Mouse (Mus musculus) kidney, adult 2 months (tissue): ENCODE measurements around the gene Ddx23.

Source experiments
- CTCF ChIP-seq: fragments of 200-500 bp; conservative IDR thresholded peaks from 2 replicates; pipeline ENCODE4 v1.5.1; 2011; ENCODE audit warnings: low read depth, mild to moderate bottlenecking, control low read depth, low read length, moderate library complexity, mixed read lengths; ENCODE audit not compliant: insufficient read depth, insufficient read length
- POLR2A ChIP-seq: fragments of 200-500 bp; IDR thresholded peaks from one replicate; pipeline ENCODE4 v1.6.1; 2011; ENCODE audit warnings: low read depth, low read length, control low read depth

DNA sequence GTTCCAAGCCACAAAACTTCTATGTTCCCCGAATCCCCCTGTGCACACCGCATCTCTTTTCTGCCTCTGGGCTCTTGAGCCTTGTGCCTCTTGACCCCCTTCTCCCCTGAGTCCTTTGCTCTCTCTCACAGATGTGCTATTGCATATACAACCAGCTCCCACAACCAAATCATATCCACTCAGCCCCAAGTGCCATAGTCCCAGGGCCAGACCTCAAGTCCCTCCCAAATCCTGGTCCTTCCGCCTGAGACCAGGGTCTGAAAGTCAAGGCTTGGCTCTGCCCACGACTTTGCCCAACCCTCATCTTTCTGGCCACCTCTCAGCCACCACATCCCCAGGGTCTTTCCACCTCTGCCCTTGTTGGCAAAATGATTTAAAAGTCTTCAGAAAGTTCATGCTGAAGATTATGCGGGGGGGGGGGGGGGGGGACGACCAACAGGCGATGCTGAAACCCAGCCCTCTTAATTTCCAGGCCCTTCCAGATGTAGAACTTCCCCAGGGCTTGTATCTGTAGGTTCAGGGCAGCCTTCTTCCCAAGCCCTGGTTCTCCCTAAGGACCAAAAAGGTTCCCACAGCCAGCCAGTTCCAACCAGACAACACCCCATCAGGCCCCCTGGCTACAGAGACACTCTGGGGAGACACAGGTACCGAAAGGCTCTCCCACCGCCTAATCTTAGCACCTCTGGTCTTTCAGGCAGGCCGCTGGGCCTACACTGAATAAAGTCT lies 54.5 kb downstream of the Ddx23 start:
- TF ChIP-seq POLR2A (no peak), CTCF (no peak)
